ENCODE assay signal across 19 mouse cellular contexts in the genomic region with DNA sequence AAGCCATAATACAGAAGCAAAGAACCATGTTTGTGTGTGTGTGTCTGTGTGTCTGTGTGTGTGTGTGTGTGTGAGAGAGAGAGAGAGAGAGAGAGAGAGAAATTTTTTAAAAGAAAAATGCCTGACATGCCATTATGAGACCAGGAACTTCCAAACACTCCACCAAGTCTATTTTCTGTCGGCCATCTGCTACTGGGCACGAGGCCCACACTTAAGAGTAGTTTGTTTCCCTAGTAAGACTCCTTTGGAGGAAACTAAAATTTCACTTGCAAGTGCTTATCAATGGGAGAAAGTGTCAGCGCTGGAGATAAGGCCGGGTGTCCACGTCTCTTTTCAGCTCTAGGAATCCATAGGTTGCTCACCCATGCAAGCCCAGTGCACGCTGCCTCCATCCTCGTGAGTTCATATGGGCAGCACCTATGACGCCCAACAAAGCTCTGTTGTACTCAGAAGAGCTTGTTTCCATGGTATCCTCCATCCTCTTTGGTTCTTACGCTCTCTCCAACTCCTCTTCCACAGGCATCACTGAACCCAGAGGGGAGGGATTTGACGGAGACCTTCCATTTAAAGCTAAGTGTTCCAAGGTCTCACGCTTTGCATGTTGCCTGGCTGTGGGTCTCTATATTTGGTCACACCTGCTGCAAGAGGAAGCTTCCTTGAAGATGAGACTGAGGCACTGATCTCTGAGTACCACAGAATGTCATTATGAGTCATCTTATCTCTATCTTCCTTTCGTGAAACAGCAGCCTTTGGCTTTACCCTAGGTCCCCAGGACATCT.
DNase-seq lines count a peak whose midpoint lies in the region; ATAC-seq and TF ChIP-seq lines count a peak whose summit lies in the region.
"Had no signal": no experiment of that assay in that cellular context is flagged by ENCODE, and none has a peak within 500 bp of the region (broad histone marks: within the 10 kb centered on the region; RNA-seq: fewer than 3 reads in every experiment).

No protein-coding gene starts in this region.

- no peak; the same call in 1 of the 2 replicates for TF ChIP-seq RAD21 in CH12.LX (IDR thresholded peaks at IDR 0.05; ENCODE audit: low read depth, low read length)

- peaks cover 15 to 25% of the 10 kb centered on the region in 2 experiments for H3K4me1 ChIP-seq in CH12.LX (ENCODE audit: control insufficient read depth in 1 of 2, insufficient read depth in 2 of 2)
- no peaks in the 10 kb centered on the region for H3K4me1 ChIP-seq in stomach, postnatal 0 days (replicated peaks; ENCODE audit: control insufficient read depth, insufficient read depth)
- H3K4me1 ChIP-seq: forebrain, embryonic 13.5 days; hindbrain, embryonic 12.5 days; liver, embryonic 15.5 days; neural tube, embryonic 13.5 days had no signal

- no peaks in the 10 kb centered on the region for H3K9me3 ChIP-seq in CH12.LX (replicated peaks; ENCODE audit: low read length)
- no peaks in the 10 kb centered on the region for H3K9me3 ChIP-seq in stomach, postnatal 0 days (ENCODE audit: control insufficient read depth, low read length)
- H3K9me3 ChIP-seq: forebrain, embryonic 13.5 days; hindbrain, embryonic 12.5 days; liver, embryonic 15.5 days; neural tube, embryonic 13.5 days had no signal

- H3K4me2 ChIP-seq in CH12.LX (ENCODE audit: insufficient read depth, low read depth, poor library complexity, severe bottlenecking): peak overlapping the region; percentile 19; the same call in 1 of the 2 replicates
- no peak overlapping the region for H3K4me2 ChIP-seq in stomach, postnatal 0 days (replicated peaks; ENCODE audit: low read depth)
- H3K4me2 ChIP-seq: forebrain, embryonic 13.5 days; hindbrain, embryonic 12.5 days; liver, embryonic 15.5 days; neural tube, embryonic 13.5 days had no signal

- peak; percentile 89 for TF ChIP-seq EP300 in CH12.LX (IDR thresholded peaks at IDR 0.05; ENCODE audit: low read length)
- TF ChIP-seq EP300 in stomach, postnatal 0 days (optimal IDR thresholded peaks at IDR 0.05): no peak

- WGBS in stomach, postnatal 0 days: 79% methylated on average over 12 of the region's 12 CpGs

- H3K79me2 ChIP-seq in CH12.LX (replicated peaks; ENCODE audit: control insufficient read depth, extremely low read depth, insufficient read depth, poor library complexity, severe bottlenecking): no peaks in the 10 kb centered on the region

- dilution Hi-C loops in CH12.LX (cut with MboI; ENCODE audit: extremely low pct_ligation_motif_present, extremely low pct_unique_long_range_greater_than_20kb, low sequenced_read_pairs): no loop called here

- in situ Hi-C loops in CH12.LX (cut with MboI; ENCODE audit: low pct_ligation_motif_present, low pct_unique_long_range_greater_than_20kb, low sequenced_read_pairs): no loop called here

- no peak for ATAC-seq in stomach, postnatal 0 days (ENCODE audit: low FRiP score, low TSS enrichment)
- ATAC-seq: forebrain, embryonic 13.5 days; intestine, postnatal 0 days had no signal

- no peak for TF ChIP-seq CTCF in CH12.LX (conservative IDR thresholded peaks at IDR 0.05 in 1 of 2, IDR thresholded peaks at IDR 0.05 in 1 of 2; ENCODE audit: low read depth in 2 of 2, low read length in 2 of 2)
- TF ChIP-seq CTCF in brain, embryonic 14.5 days (IDR thresholded peaks at IDR 0.05; ENCODE audit: borderline replicate concordance, extremely low read depth, insufficient read depth, insufficient read length): no peak
- no peak for TF ChIP-seq CTCF in stomach, postnatal 0 days (IDR thresholded peaks at IDR 0.05; ENCODE audit: low read depth)

- no peaks in the 10 kb centered on the region for H3K27me3 ChIP-seq in CH12.LX (replicated peaks)
- H3K27me3 ChIP-seq in stomach, postnatal 0 days (ENCODE audit: control insufficient read depth, insufficient read depth, low read length): no peaks in the 10 kb centered on the region
- H3K27me3 ChIP-seq: forebrain, embryonic 13.5 days; hindbrain, embryonic 12.5 days; liver, embryonic 15.5 days; neural tube, embryonic 13.5 days had no signal

- no peak overlapping the region for H3K4me3 ChIP-seq in CH12.LX (replicated peaks in 1 of 3; ENCODE audit: low read depth in 2 of 3, low read length in 2 of 3, poor library complexity in 1 of 3)
- H3K4me3 ChIP-seq in stomach, postnatal 0 days (ENCODE audit: low read depth, low read length): no peak overlapping the region
- H3K4me3 ChIP-seq: forebrain, embryonic 13.5 days; hindbrain, embryonic 12.5 days; left cerebral cortex, adult 2 months; liver, embryonic 15.5 days; neural tube, embryonic 13.5 days had no signal

- no peak overlapping the region for H3K27ac ChIP-seq in CH12.LX (ENCODE audit: insufficient read depth, low read depth)
- H3K27ac ChIP-seq in stomach, postnatal 0 days (replicated peaks): no peak overlapping the region
- H3K27ac ChIP-seq: forebrain, embryonic 13.5 days; hindbrain, embryonic 12.5 days; left cerebral cortex, adult 2 months; liver, embryonic 15.5 days; neural tube, embryonic 13.5 days had no signal

- H3K9ac ChIP-seq in CH12.LX (ENCODE audit: insufficient read depth, low read depth): no peak overlapping the region
- no peak overlapping the region for H3K9ac ChIP-seq in stomach, postnatal 0 days (ENCODE audit: low read length)
- H3K9ac ChIP-seq: forebrain, embryonic 13.5 days; hindbrain, embryonic 12.5 days; liver, embryonic 15.5 days; neural tube, embryonic 13.5 days had no signal

- H3K36me3 ChIP-seq in CH12.LX (replicated peaks in 1 of 2; ENCODE audit: control insufficient read depth in 1 of 2, insufficient read depth in 1 of 2, low read length in 1 of 2): no peaks in the 10 kb centered on the region
- no peaks in the 10 kb centered on the region for H3K36me3 ChIP-seq in stomach, postnatal 0 days (ENCODE audit: control insufficient read depth, insufficient read depth, low read length)
- H3K36me3 ChIP-seq: hindbrain, embryonic 12.5 days; liver, embryonic 15.5 days; neural tube, embryonic 13.5 days had no signal

- TF ChIP-seq POLR2A in CH12.LX (IDR thresholded peaks at IDR 0.05; ENCODE audit: low read depth, low read length): no peak
- TF ChIP-seq POLR2A in brain, embryonic 14.5 days (IDR thresholded peaks at IDR 0.05; ENCODE audit: borderline replicate concordance, extremely low read depth, insufficient read depth, insufficient read length, poor library complexity, severe bottlenecking): no peak

- DNase-seq in layer of hippocampus, adult 11-12 months (ENCODE audit: low spot score): peak; percentile 17
- DNase-seq in layer of hippocampus, adult 9-11 months: no peak
- peak; percentile 72 for DNase-seq in CH12.LX (ENCODE audit: extremely low read depth)
- DNase-seq in brain, embryonic 14.5 days (ENCODE audit: low read depth): peak; percentile 29
- peak; percentile 66 to 77 for DNase-seq in right cerebral cortex, postnatal 10 days (ENCODE audit: low spot score in 2 of 2)
- DNase-seq in spleen, adult 12 weeks (ENCODE audit: low spot score): no peak
- no peak for DNase-seq in stomach, postnatal 0 days (ENCODE audit: low spot score)
- no peak for DNase-seq in urinary bladder, postnatal 4 days (ENCODE audit: low spot score in 2 of 2)
- DNase-seq: adrenal gland, postnatal 14 days; cerebellum, postnatal 10 days; gastrocnemius, postnatal 10 days; lung, postnatal 14 days; thymus, postnatal 25 days had no signal

TF ChIP-seq in CH12.LX, 34 proteins besides CTCF, POLR2A, EP300 and RAD21 (continues in another document):
- TF ChIP-seq NELFE (IDR thresholded peaks at IDR 0.05; ENCODE audit: low read depth, low read length) (no peak), ETS1 (conservative IDR thresholded peaks at IDR 0.05; ENCODE audit: low read depth, low read length) (peak; percentile 65), JUN (IDR thresholded peaks at IDR 0.05; ENCODE audit: insufficient read depth, low read depth, low read length) (peak; percentile 74; the same call in 1 of the 2 replicates), POLR2AphosphoS2 (IDR thresholded peaks at IDR 0.05; ENCODE audit: low read depth, low read length) (no peak), IRF4 (IDR thresholded peaks at IDR 0.05; ENCODE audit: low read depth, low read length) (peak; percentile 87), SMC3 (IDR thresholded peaks at IDR 0.05; ENCODE audit: low read depth, low read length) (peak; percentile 7; the same call in 1 of the 2 replicates), RCOR1 (conservative IDR thresholded peaks at IDR 0.05; ENCODE audit: low read depth, low read length) (peak; percentile 75; the same call in 1 of the 2 replicates), HCFC1 (IDR thresholded peaks at IDR 0.05; ENCODE audit: low read depth, low read length) (no peak), ZKSCAN1 (IDR thresholded peaks at IDR 0.05; ENCODE audit: borderline replicate concordance, low read depth, low read length) (no peak), MAX (IDR thresholded peaks at IDR 0.05; ENCODE audit: low read length) (peak; percentile 32; the same call in 1 of the 2 replicates), PAX5 (IDR thresholded peaks at IDR 0.05; ENCODE audit: low read length) (no peak), BHLHE40 (IDR thresholded peaks at IDR 0.05; ENCODE audit: low read depth, low read length) (peak; percentile 70), ZC3H11A (IDR thresholded peaks at IDR 0.05; ENCODE audit: low read depth, low read length) (no peak), MAFK (IDR thresholded peaks at IDR 0.05; ENCODE audit: insufficient replicate concordance, low read length) (0 out of 2 replicates have a peak, but pooled peaks have one; percentile 46), CHD2 (IDR thresholded peaks at IDR 0.05; ENCODE audit: low read length) (no peak; the same call in 1 of the 2 replicates), NRF1 (IDR thresholded peaks at IDR 0.05; ENCODE audit: low read depth, low read length) (no peak), TBP (conservative IDR thresholded peaks at IDR 0.05; ENCODE audit: low read depth, low read length) (no peak), E2F4 (IDR thresholded peaks at IDR 0.05; ENCODE audit: insufficient replicate concordance, low read depth, low read length) (no peak), SIN3A (IDR thresholded peaks at IDR 0.05; ENCODE audit: low read length) (no peak), MXI1 (IDR thresholded peaks at IDR 0.05; ENCODE audit: low read depth, low read length) (0 out of 2 replicates have a peak, but pooled peaks have one; percentile 20), CHD1 (IDR thresholded peaks at IDR 0.05; ENCODE audit: low read depth, low read length) (no peak), TCF12 (IDR thresholded peaks at IDR 0.05; ENCODE audit: low read depth, low read length) (peak; percentile 67), ELF1 (IDR thresholded peaks at IDR 0.05; ENCODE audit: low read depth, low read length) (no peak), USF2 (conservative IDR thresholded peaks at IDR 0.05; ENCODE audit: low read depth, low read length) (no peak), GABPA (IDR thresholded peaks at IDR 0.05; ENCODE audit: insufficient replicate concordance, low read depth, low read length) (no peak), USF1 (IDR thresholded peaks at IDR 0.05; ENCODE audit: low read depth, low read length) (no peak), UBTF (IDR thresholded peaks at IDR 0.05; ENCODE audit: low read depth, low read length) (no peak), ZNF384 (IDR thresholded peaks at IDR 0.05; ENCODE audit: low read depth, low read length) (no peak)

Comparison
In these comparisons a context has a peak if more than half of its experiments do, and no peak if none do; other contexts are left out.
1. DNase-seq: peak in layer of hippocampus, adult 11-12 months (single experiment), CH12.LX (single experiment), brain, embryonic 14.5 days (single experiment) and right cerebral cortex, postnatal 10 days (2 of 2); none in layer of hippocampus, adult 9-11 months (single experiment), spleen, adult 12 weeks (single experiment), stomach, postnatal 0 days (single experiment) and urinary bladder, postnatal 4 days (0 of 2).